Mouse (Mus musculus) embryonic fibroblast, embryonic 13.5 days (primary cell): ENCODE results near the gene Afap1l2.

Experiments used
- CTCF ChIP-seq: IDR thresholded peaks from 2 replicates; pipeline ENCODE4 v1.5.1; 2011; ENCODE audit warnings: mild to moderate bottlenecking, control low read depth, low read length, moderate library complexity, borderline replicate concordance; ENCODE audit not compliant: insufficient read depth
- POLR2A ChIP-seq: IDR thresholded peaks from 2 replicates; pipeline ENCODE4 v1.6.1; 2011; ENCODE audit warnings: low read depth, mild to moderate bottlenecking, control low read depth, low read length, moderate library complexity

GRCm38 (mm10) chr19:56874601-56875315 is 133.3 kb downstream of the Afap1l2 start:
- TF ChIP-seq CTCF, result no peak
- no peak for TF ChIP-seq POLR2A
